Mouse (Mus musculus): Measurements from ENCODE around the gene Arhgap1. TPM values are rescaled to one million over a fixed set of nuclear protein-coding genes. Genes with fewer than 3 reads are reported as not detected.

The Arhgap1 gene
- polyA plus RNA-seq, 1 experiment from 2014 or later = 76.3 TPM

DNA sequence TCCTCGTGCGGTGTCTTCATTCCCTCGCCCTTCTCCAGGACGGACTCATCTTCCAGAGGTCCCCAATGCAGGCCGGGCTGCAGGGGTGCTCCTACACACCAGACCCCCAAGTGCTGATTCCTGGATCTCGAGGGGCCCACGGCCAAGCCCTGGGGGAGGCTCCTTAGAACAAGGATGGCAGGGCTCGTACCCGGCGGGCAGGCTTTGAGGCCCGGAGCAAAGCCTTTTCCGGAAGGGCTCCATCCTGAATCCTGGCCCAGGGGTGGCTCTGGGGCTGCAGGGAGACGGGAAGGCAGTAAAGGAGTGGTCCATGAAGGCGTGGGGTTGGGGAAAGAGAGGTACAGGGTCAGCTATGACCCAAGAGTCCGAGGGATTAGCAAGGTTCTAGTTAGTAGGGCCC, 508 bp upstream of the Arhgap1 start:
- no peaks in the 10 kb centered on the region for H3K27me3 ChIP-seq
- no peak for ATAC-seq (ENCODE audit: insufficient number of reproducible peaks, insufficient read depth, low FRiP score, low TSS enrichment, low read depth)
- no peaks in the 10 kb centered on the region for H3K9me3 ChIP-seq
- 2% methylated on average over 15 of the region's 15 CpGs for WGBS
- peak overlapping the region; percentile 97 for H3K9ac ChIP-seq (replicated peaks)
- H3K27ac ChIP-seq = peak overlapping the region; percentile 91
- H3K4me2 ChIP-seq = peak overlapping the region; percentile 95
- H3K4me1 ChIP-seq (replicated peaks) = peaks cover 18% of the 10 kb centered on the region
- peaks cover 56% of the 10 kb centered on the region for H3K36me3 ChIP-seq
- H3K4me3 ChIP-seq (replicated peaks) = peak overlapping the region; percentile 93

DNA sequence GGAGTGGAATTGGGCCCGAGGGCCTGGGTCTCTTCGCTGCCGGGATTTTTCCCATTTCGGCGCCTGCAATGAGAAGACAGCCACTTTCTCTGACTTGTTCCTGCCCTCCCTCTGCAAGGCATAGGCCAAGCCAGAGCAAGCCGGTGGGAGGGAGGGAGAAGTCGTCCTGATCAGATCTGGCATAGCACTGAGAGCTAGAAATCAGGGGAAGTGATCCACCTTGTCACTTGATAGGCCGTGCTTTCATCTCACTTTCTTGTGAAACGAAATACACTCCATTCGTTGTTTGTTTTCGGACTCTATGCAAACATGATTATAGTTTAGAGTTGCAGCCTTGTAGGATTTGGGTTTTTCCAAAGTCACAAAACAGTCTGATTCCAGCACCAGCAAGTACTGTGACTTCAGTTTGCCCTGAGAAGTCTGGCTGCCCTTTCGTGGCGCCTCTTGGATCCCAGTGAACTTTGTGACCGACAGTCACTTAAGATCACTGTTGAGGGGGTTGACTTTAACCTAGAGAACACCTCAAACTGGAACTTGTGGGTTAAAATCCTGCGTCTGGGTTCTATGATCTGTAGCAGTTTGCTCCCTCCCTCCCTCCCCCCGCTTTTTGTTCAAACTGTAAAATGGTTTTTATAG, 818 bp downstream of the Arhgap1 start:
- H3K4me2 ChIP-seq = peak overlapping the region; percentile 95
- peak overlapping the region; percentile 93 for H3K4me3 ChIP-seq (replicated peaks)
- H3K27ac ChIP-seq = peak overlapping the region; percentile 62
- H3K4me1 ChIP-seq (replicated peaks) = peaks cover 18% of the 10 kb centered on the region
- H3K9ac ChIP-seq (replicated peaks) = peak overlapping the region; percentile 97
- peaks cover 56% of the 10 kb centered on the region for H3K36me3 ChIP-seq
- ATAC-seq (ENCODE audit: insufficient number of reproducible peaks, insufficient read depth, low FRiP score, low TSS enrichment, low read depth) = peak; percentile 7; the same call in 1 of the 2 replicates
- no peaks in the 10 kb centered on the region for H3K27me3 ChIP-seq
- WGBS = 18% methylated on average over 16 of the region's 16 CpGs
- no peaks in the 10 kb centered on the region for H3K9me3 ChIP-seq

- Histone ChIP-seq H3K9me3 (no peaks in the 10 kb centered on the region), H3K4me2 (no peak overlapping the region), H3K4me3 (replicated peaks) (no peak overlapping the region), H3K9ac (replicated peaks) (no peak overlapping the region), H3K4me1 (replicated peaks) (peaks cover 18% of the 10 kb centered on the region), H3K27ac (no peak overlapping the region), H3K27me3 (no peaks in the 10 kb centered on the region), H3K36me3 (peaks cover 56% of the 10 kb centered on the region)
- no peak for ATAC-seq (ENCODE audit: insufficient number of reproducible peaks, insufficient read depth, low FRiP score, low TSS enrichment, low read depth)
- 89% methylated on average over 14 of the region's 14 CpGs for WGBS
Observed at GRCm38 (mm10) chr2:91651458-91652258, 2.0 kb downstream of the Arhgap1 start.

DNA sequence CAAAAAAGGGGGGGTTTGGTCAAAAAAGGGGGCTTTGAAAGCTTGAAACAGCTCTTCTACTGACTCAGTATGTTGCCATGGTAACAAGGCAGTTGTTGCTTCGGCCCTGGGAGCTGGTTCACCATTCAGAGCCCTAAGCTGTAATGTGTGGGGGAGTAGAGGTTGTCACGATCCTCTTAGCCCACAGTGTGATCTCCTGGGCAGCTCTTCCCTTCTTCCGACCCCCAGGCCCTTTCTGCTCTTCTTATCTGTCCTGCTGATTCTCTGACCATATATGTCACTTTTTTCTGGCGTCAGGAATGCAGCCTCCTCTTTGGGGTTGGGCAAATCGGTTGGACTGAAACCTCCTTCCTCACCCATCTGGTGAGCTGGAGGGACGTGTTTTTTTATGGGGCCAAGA, 3.2 kb downstream of the Arhgap1 start:
- H3K27me3 ChIP-seq = no peaks in the 10 kb centered on the region
- H3K9ac ChIP-seq (replicated peaks) = no peak overlapping the region
- no peak overlapping the region for H3K4me3 ChIP-seq (replicated peaks)
- H3K36me3 ChIP-seq = peaks cover 56% of the 10 kb centered on the region
- H3K4me2 ChIP-seq = no peak overlapping the region
- no peak for ATAC-seq (ENCODE audit: insufficient number of reproducible peaks, insufficient read depth, low FRiP score, low TSS enrichment, low read depth)
- H3K4me1 ChIP-seq (replicated peaks) = peaks cover 18% of the 10 kb centered on the region
- H3K27ac ChIP-seq = no peak overlapping the region
- WGBS = 71% methylated on average over 6 of the region's 6 CpGs
- H3K9me3 ChIP-seq = no peaks in the 10 kb centered on the region

GRCm38 (mm10) chr2:91655388-91655787, 5.7 kb downstream of the Arhgap1 start:
- Histone ChIP-seq H3K27me3 (no peaks in the 10 kb centered on the region), H3K9me3 (no peaks in the 10 kb centered on the region), H3K9ac (replicated peaks) (no peak overlapping the region), H3K36me3 (peaks cover 77% of the 10 kb centered on the region), H3K4me1 (replicated peaks) (peaks cover 10% of the 10 kb centered on the region), H3K4me2 (no peak overlapping the region), H3K27ac (no peak overlapping the region), H3K4me3 (replicated peaks) (no peak overlapping the region)
- 89% methylated on average over 5 of the region's 5 CpGs for WGBS
- no peak for ATAC-seq (ENCODE audit: insufficient number of reproducible peaks, insufficient read depth, low FRiP score, low TSS enrichment, low read depth)

GRCm38 (mm10) chr2:91655827-91656226, 6.2 kb downstream of the Arhgap1 start:
- H3K4me2 ChIP-seq = no peak overlapping the region
- no peak overlapping the region for H3K9ac ChIP-seq (replicated peaks)
- H3K4me3 ChIP-seq (replicated peaks) = no peak overlapping the region
- no peaks in the 10 kb centered on the region for H3K27me3 ChIP-seq
- H3K27ac ChIP-seq = no peak overlapping the region
- 71% methylated on average over 6 of the region's 6 CpGs for WGBS
- peaks cover 6% of the 10 kb centered on the region for H3K4me1 ChIP-seq (replicated peaks)
- peaks cover 78% of the 10 kb centered on the region for H3K36me3 ChIP-seq
- no peak for ATAC-seq (ENCODE audit: insufficient number of reproducible peaks, insufficient read depth, low FRiP score, low TSS enrichment, low read depth)
- no peaks in the 10 kb centered on the region for H3K9me3 ChIP-seq

- Histone ChIP-seq H3K4me3 (replicated peaks) (no peak overlapping the region), H3K36me3 (peaks cover 85% of the 10 kb centered on the region), H3K4me2 (no peak overlapping the region), H3K9ac (replicated peaks) (no peak overlapping the region), H3K9me3 (no peaks in the 10 kb centered on the region), H3K4me1 (replicated peaks) (0 out of 2 replicates have a peak, but pooled peaks cover under 1% of the 10 kb centered on the region), H3K27me3 (no peaks in the 10 kb centered on the region), H3K27ac (no peak overlapping the region)
- WGBS = 78% methylated on average over 8 of the region's 8 CpGs
- ATAC-seq (ENCODE audit: insufficient number of reproducible peaks, insufficient read depth, low FRiP score, low TSS enrichment, low read depth) = no peak
Observed at GRCm38 (mm10) chr2:91656774-91657173, 7.1 kb downstream of the Arhgap1 start.

- H3K4me2 ChIP-seq = no peak overlapping the region
- no peak overlapping the region for H3K9ac ChIP-seq (replicated peaks)
- WGBS = 93% methylated on average over 8 of the region's 8 CpGs
- H3K4me1 ChIP-seq (replicated peaks) = no peaks in the 10 kb centered on the region
- ATAC-seq (ENCODE audit: insufficient number of reproducible peaks, insufficient read depth, low FRiP score, low TSS enrichment, low read depth) = no peak
- peaks cover 92% of the 10 kb centered on the region for H3K36me3 ChIP-seq
- H3K27ac ChIP-seq = no peak overlapping the region
- no peaks in the 10 kb centered on the region for H3K27me3 ChIP-seq
- no peak overlapping the region for H3K4me3 ChIP-seq (replicated peaks)
- no peaks in the 10 kb centered on the region for H3K9me3 ChIP-seq
Observed at GRCm38 (mm10) chr2:91659657-91660056, 10.0 kb downstream of the Arhgap1 start.

- WGBS = 91% methylated on average over 6 of the region's 6 CpGs
- no peak for ATAC-seq (ENCODE audit: insufficient number of reproducible peaks, insufficient read depth, low FRiP score, low TSS enrichment, low read depth)
- H3K27ac ChIP-seq = no peak overlapping the region
- no peaks in the 10 kb centered on the region for H3K9me3 ChIP-seq
- H3K4me3 ChIP-seq (replicated peaks) = no peak overlapping the region
- H3K27me3 ChIP-seq = no peaks in the 10 kb centered on the region
- peaks cover 88% of the 10 kb centered on the region for H3K36me3 ChIP-seq
- H3K4me1 ChIP-seq (replicated peaks) = no peaks in the 10 kb centered on the region
- H3K4me2 ChIP-seq = no peak overlapping the region
- no peak overlapping the region for H3K9ac ChIP-seq (replicated peaks)
Observed at GRCm38 (mm10) chr2:91660981-91661380, 11.3 kb downstream of the Arhgap1 start.

GRCm38 (mm10) chr2:91664780-91665179, 15.1 kb downstream of the Arhgap1 start:
- H3K27ac ChIP-seq = no peak overlapping the region
- no peak overlapping the region for H3K9ac ChIP-seq (replicated peaks)
- no peak for ATAC-seq (ENCODE audit: insufficient number of reproducible peaks, insufficient read depth, low FRiP score, low TSS enrichment, low read depth)
- peaks cover 88% of the 10 kb centered on the region for H3K36me3 ChIP-seq
- no peaks in the 10 kb centered on the region for H3K27me3 ChIP-seq
- H3K4me3 ChIP-seq (replicated peaks) = no peak overlapping the region
- no peaks in the 10 kb centered on the region for H3K9me3 ChIP-seq
- H3K4me2 ChIP-seq = no peak overlapping the region
- no peaks in the 10 kb centered on the region for H3K4me1 ChIP-seq (replicated peaks)

- H3K9me3 ChIP-seq = no peaks in the 10 kb centered on the region
- no peaks in the 10 kb centered on the region for H3K4me1 ChIP-seq (replicated peaks)
- no peak overlapping the region for H3K4me2 ChIP-seq
- no peak for ATAC-seq (ENCODE audit: insufficient number of reproducible peaks, insufficient read depth, low FRiP score, low TSS enrichment, low read depth)
- H3K9ac ChIP-seq (replicated peaks) = no peak overlapping the region
- H3K27ac ChIP-seq = no peak overlapping the region
- peaks cover 92% of the 10 kb centered on the region for H3K36me3 ChIP-seq
- H3K27me3 ChIP-seq = no peaks in the 10 kb centered on the region
- H3K4me3 ChIP-seq (replicated peaks) = no peak overlapping the region
- 93% methylated on average over 6 of the region's 6 CpGs for WGBS
Observed at GRCm38 (mm10) chr2:91666386-91666910, 16.8 kb downstream of the Arhgap1 start.

Measured in limb, embryonic 12.5 days (tissue).